Mouse (Mus musculus): ENCODE measurements around the gene Exoc7. TPM values are rescaled to one million over a fixed set of nuclear protein-coding genes. Genes with fewer than 3 reads are reported as not detected.

Gene Exoc7
- total and polyA plus RNA-seq, 2 experiments from 2014 or later, result 37.6 to 48.7 TPM

GRCm38 (mm10) chr11:116329314-116330210, 22.5 kb upstream of the Exoc7 start:
- 52% methylated on average over 17 of the region's 18 CpGs for WGBS
- H3K27ac ChIP-seq (ENCODE audit: low read depth), result no peak overlapping the region

GRCm38 (mm10) chr11:116326963-116327603, 20.1 kb upstream of the Exoc7 start:
- Histone ChIP-seq H3K4me2 (ENCODE audit: low read depth, low read length) (no peak overlapping the region), H3K27me3 (ENCODE audit: control insufficient read depth, insufficient read depth, low read length) (no peaks in the 10 kb centered on the region), H3K36me3 (replicated peaks; ENCODE audit: control insufficient read depth, insufficient read depth, low read length) (no peaks in the 10 kb centered on the region), H3K4me1 (ENCODE audit: control insufficient read depth, insufficient read depth) (no peaks in the 10 kb centered on the region), H3K9ac (replicated peaks; ENCODE audit: low read depth, low read length) (no peak overlapping the region), H3K9me3 (replicated peaks; ENCODE audit: control insufficient read depth, low read length) (no peaks in the 10 kb centered on the region), H3K27ac (ENCODE audit: low read depth) (no peak overlapping the region), H3K4me3 (ENCODE audit: low read depth, low read length) (no peak overlapping the region)
- ATAC-seq (ENCODE audit: insufficient read depth, low read depth) (no peak), DNase-seq (ENCODE audit: low spot score) (no peak)
- TF ChIP-seq CTCF (IDR thresholded peaks at IDR 0.05; ENCODE audit: low read depth) (no peak), EP300 (IDR thresholded peaks at IDR 0.05; ENCODE audit: low read depth) (no peak)
- WGBS, result 75% methylated on average over 7 of the region's 7 CpGs

More at GRCm38 (mm10) chr11:116329314-116330210, 22.5 kb upstream of the Exoc7 start:
- no peak overlapping the region for H3K4me3 ChIP-seq (ENCODE audit: low read depth, low read length)
- no peaks in the 10 kb centered on the region for H3K4me1 ChIP-seq (ENCODE audit: control insufficient read depth, insufficient read depth)
- H3K27me3 ChIP-seq (ENCODE audit: control insufficient read depth, insufficient read depth, low read length), result peaks cover 20% of the 10 kb centered on the region
- TF ChIP-seq EP300 (IDR thresholded peaks at IDR 0.05; ENCODE audit: low read depth) (no peak), CTCF (IDR thresholded peaks at IDR 0.05; ENCODE audit: low read depth) (no peak)
- DNase-seq (ENCODE audit: low spot score) (no peak), ATAC-seq (ENCODE audit: insufficient read depth, low read depth) (peak; percentile 47; the same call in 1 of the 2 replicates)
- no peaks in the 10 kb centered on the region for H3K9me3 ChIP-seq (replicated peaks; ENCODE audit: control insufficient read depth, low read length)
- H3K36me3 ChIP-seq (replicated peaks; ENCODE audit: control insufficient read depth, insufficient read depth, low read length), result no peaks in the 10 kb centered on the region
- H3K4me2 ChIP-seq (ENCODE audit: low read depth, low read length), result no peak overlapping the region
- no peak overlapping the region for H3K9ac ChIP-seq (replicated peaks; ENCODE audit: low read depth, low read length)

DNA sequence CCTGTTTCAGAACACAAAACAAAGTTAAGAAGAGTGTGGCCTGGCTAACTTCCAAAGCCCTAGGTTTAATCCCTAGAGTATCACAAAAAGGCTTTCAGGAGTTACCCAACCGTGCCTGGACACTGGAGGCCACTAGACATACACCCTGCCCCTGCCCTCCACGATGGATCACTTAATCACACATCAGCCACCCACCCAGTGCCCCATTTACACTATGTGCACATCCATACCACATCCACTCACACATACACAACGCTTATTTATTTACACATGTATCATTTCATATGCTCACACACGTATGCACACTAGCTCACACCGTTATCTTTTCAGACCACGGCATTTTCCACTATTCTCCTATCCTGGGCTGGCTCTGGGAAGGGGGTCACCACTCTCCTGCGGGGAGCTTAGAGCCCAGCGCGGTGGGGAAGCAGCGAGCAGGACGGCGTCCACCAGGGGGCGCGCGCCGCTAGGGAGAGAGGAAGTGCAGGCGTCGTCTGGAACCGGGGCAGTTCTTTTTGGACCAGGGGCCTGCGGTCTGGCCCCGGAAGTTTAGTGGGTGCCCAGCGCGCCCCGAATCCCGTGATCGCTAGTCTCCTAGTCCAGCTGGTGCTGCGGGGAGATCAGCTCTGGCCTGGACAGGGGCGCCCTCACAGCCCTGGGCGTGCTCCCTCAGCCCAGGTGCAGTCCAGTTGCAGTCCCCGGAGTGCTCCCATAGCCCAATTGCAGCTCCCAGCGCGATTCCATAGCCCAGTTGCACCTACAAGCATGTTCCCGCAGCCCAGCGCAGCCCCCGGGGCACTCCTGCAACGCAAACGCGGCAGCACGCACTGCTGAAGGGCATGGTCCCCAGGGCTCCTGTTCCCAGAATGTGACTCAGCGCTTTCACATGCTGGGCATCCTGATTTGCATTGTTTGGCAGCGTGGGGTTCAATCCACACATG, 12.0 kb upstream of the Exoc7 start:
- Histone ChIP-seq H3K4me1 (ENCODE audit: control insufficient read depth, insufficient read depth) (0 out of 2 replicates have a peak, but pooled peaks cover 3% of the 10 kb centered on the region), H3K27me3 (ENCODE audit: control insufficient read depth, insufficient read depth, low read length) (peaks cover 10% of the 10 kb centered on the region; the same call in 1 of the 2 replicates), H3K27ac (ENCODE audit: low read depth) (no peak overlapping the region), H3K9ac (replicated peaks; ENCODE audit: low read depth, low read length) (no peak overlapping the region), H3K9me3 (replicated peaks; ENCODE audit: control insufficient read depth, low read length) (no peaks in the 10 kb centered on the region), H3K36me3 (replicated peaks; ENCODE audit: control insufficient read depth, insufficient read depth, low read length) (no peaks in the 10 kb centered on the region), H3K4me3 (ENCODE audit: low read depth, low read length) (peak overlapping the region; percentile 44), H3K4me2 (ENCODE audit: low read depth, low read length) (peak overlapping the region; percentile 80)
- no peak for TF ChIP-seq EP300 (IDR thresholded peaks at IDR 0.05; ENCODE audit: low read depth)
- peak; percentile 95 for TF ChIP-seq CTCF (IDR thresholded peaks at IDR 0.05; ENCODE audit: low read depth)
- peak; percentile 80 for ATAC-seq (ENCODE audit: insufficient read depth, low read depth)
- 1% methylated on average over 37 of the region's 41 CpGs for WGBS
- DNase-seq (ENCODE audit: low spot score), result peak; percentile 72

DNA sequence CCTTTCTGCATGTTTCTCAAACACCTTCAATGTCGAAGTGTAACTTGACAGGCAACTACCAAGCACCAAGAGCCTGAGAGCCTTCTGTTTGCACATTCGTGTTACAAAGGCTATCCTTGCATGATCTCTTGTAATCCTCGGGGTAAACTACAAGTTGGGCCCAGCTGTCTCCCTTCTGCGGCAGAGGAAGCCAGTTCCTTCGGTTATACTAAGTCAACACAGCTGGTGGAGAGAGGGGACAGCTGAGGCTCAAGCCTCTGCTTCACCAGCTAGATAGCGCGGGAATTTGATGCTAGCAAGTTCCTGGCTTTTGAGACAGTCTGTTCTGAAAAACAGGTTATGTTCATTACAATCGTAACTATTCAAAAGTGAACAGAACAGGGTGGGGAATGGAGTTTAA, 5.3 kb upstream of the Exoc7 start:
- H3K4me3 ChIP-seq (ENCODE audit: low read depth, low read length), result no peak overlapping the region
- no peak overlapping the region for H3K4me2 ChIP-seq (ENCODE audit: low read depth, low read length)
- no peak overlapping the region for H3K27ac ChIP-seq (ENCODE audit: low read depth)
- H3K36me3 ChIP-seq (replicated peaks; ENCODE audit: control insufficient read depth, insufficient read depth, low read length), result no peaks in the 10 kb centered on the region
- no peaks in the 10 kb centered on the region for H3K9me3 ChIP-seq (replicated peaks; ENCODE audit: control insufficient read depth, low read length)
- no peaks in the 10 kb centered on the region for H3K27me3 ChIP-seq (ENCODE audit: control insufficient read depth, insufficient read depth, low read length)
- 47% methylated on average over 8 of the region's 8 CpGs for WGBS
- no peak for ATAC-seq (ENCODE audit: insufficient read depth, low read depth)
- no peak overlapping the region for H3K9ac ChIP-seq (replicated peaks; ENCODE audit: low read depth, low read length)
- TF ChIP-seq CTCF (IDR thresholded peaks at IDR 0.05; ENCODE audit: low read depth) (no peak), EP300 (IDR thresholded peaks at IDR 0.05; ENCODE audit: low read depth) (no peak)
- no peaks in the 10 kb centered on the region for H3K4me1 ChIP-seq (ENCODE audit: control insufficient read depth, insufficient read depth)
- no peak for DNase-seq (ENCODE audit: low spot score)

DNA sequence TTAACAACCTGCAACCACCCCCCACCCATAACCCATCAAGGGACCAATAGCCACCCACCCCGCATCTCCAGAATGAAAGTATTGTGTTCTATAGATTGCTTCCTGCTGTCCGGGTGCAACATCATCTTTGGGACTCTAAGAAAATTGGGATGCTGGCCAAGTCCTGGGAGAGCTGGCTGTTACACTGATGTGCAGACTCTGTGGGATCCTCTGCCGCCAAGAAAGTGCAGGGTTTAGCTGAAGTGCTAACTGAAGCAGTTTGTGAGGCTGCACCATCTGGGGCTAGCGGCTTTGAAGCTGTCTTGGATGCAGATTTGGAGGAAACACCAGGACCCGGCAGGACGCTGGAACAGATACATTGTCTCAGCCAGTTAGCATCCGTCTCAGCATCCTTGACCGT, 4.1 kb upstream of the Exoc7 start:
- Histone ChIP-seq H3K27ac (ENCODE audit: low read depth) (no peak overlapping the region), H3K4me2 (ENCODE audit: low read depth, low read length) (no peak overlapping the region), H3K4me3 (ENCODE audit: low read depth, low read length) (no peak overlapping the region), H3K9me3 (replicated peaks; ENCODE audit: control insufficient read depth, low read length) (no peaks in the 10 kb centered on the region), H3K27me3 (ENCODE audit: control insufficient read depth, insufficient read depth, low read length) (no peaks in the 10 kb centered on the region), H3K36me3 (replicated peaks; ENCODE audit: control insufficient read depth, insufficient read depth, low read length) (no peaks in the 10 kb centered on the region), H3K9ac (replicated peaks; ENCODE audit: low read depth, low read length) (no peak overlapping the region), H3K4me1 (ENCODE audit: control insufficient read depth, insufficient read depth) (peaks cover under 1% of the 10 kb centered on the region; the same call in 1 of the 2 replicates)
- ATAC-seq (ENCODE audit: insufficient read depth, low read depth) (no peak), DNase-seq (ENCODE audit: low spot score) (no peak)
- WGBS, result 38% methylated on average over 8 of the region's 8 CpGs
- TF ChIP-seq EP300 (IDR thresholded peaks at IDR 0.05; ENCODE audit: low read depth) (no peak), CTCF (IDR thresholded peaks at IDR 0.05; ENCODE audit: low read depth) (no peak)

All from heart, postnatal 0 days (tissue).